Mouse (Mus musculus): ENCODE results near the gene Zrsr1. TPM values are rescaled to one million over a fixed set of nuclear protein-coding genes. Genes with fewer than 3 reads are reported as not detected.

The Zrsr1 gene
- total RNA-seq, 2 experiments from 2014 or later = 7.3 to 16.3 TPM

DNA sequence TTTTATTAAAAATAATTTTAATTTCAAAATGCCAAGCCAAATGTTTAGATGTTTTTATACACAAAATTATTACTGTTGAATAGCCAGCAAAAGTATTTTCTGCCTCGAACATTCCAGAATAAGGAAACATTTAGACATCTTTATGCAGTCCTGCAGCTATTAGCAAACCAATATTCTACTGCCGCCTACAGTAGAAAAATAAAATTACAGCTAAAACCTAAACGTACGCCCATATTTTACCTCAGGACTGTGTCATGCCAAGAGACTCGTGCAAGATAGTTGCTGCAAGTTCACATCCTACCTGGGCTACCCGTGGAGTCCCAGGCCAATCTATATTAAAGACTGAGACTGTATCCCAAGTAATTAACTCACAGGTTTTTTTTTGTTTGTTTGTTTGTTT lies 2.3 kb upstream of the Zrsr1 start:
- ATAC-seq (replicated peaks; ENCODE audit: low FRiP score, low TSS enrichment, poor library complexity, severe bottlenecking) = no peak

DNA sequence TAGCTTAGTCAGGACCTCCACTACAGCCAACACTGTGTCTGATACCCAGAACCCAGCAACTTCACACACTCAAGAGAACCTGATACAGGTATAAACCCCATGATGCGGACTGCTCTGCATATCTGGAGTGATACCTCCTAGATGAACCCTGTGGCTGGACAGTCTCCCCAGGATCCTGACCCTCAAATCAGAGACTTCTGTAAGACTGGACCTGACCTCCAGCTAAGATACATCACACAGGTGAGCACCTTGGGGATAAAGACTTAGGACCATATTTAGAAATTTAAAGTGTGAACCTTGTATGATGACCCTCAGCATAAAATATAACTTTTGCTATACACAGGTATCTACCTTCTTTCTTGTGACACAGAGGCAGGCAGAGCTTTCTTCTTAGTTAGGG lies 1.3 kb upstream of the Zrsr1 start:
- no peak for ATAC-seq (replicated peaks; ENCODE audit: low FRiP score, low TSS enrichment, poor library complexity, severe bottlenecking)

DNA sequence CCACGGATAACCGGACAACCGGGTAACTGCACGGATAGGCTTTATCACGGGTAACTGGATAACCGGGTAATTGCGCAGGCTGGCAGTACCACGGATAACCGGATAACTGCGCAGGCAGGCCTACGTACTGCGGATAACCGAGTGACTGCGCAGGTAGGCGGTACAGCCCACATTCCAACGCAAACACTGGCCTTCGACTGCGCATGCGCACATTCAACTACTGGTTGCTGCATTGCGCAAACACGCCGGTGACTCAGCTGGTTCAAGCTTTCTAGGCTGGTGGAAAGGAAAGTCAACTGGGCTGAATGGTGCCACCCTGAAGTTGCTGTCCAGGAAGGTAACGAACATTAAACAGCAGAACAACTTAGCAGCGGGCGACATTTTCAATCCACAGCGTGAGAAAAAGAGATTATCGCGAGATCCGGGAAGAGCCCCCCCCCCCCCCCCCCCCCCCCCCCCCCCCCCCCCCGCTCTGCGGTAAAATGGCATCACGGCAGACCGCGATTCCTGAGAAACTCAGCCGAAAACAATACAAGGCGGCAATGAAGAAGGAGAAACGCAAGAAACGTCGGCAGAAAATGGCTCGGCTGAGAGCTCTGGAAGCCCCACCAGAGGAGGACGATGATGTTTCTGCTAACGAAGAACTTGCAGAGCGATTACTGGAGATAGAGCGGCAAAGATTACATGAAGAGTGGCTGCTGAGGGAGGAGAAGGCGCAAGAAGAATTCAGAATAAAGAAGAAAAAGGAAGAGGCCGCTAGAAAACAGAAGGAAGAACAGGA lies 1.1 kb downstream of the Zrsr1 start:
- peak; percentile 48 for ATAC-seq (replicated peaks; ENCODE audit: low FRiP score, low TSS enrichment, poor library complexity, severe bottlenecking)

DNA sequence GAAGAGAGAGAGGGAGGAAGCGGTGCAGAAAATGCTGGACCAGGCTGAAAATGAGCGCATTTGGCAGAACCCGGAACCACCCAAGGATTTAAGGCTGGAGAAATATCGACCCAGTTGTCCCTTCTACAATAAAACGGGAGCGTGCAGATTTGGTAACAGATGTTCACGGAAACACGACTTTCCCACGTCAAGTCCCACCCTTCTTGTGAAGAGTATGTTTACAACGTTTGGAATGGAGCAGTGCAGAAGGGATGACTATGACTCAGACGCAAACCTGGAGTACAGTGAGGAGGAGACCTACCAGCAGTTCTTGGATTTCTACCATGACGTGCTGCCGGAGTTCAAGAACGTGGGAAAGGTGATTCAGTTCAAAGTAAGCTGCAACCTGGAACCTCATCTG lies 1.8 kb downstream of the Zrsr1 start:
- ATAC-seq (replicated peaks; ENCODE audit: low FRiP score, low TSS enrichment, poor library complexity, severe bottlenecking) = no peak

GRCm38 (mm10) chr11:22978215-22978614 lies 6.4 kb downstream of the Zrsr1 start:
- ATAC-seq (replicated peaks; ENCODE audit: low FRiP score, low TSS enrichment, poor library complexity, severe bottlenecking) = no peak

GRCm38 (mm10) chr11:22978711-22979110 lies 6.9 kb downstream of the Zrsr1 start:
- ATAC-seq (replicated peaks; ENCODE audit: low FRiP score, low TSS enrichment, poor library complexity, severe bottlenecking) = no peak

DNA sequence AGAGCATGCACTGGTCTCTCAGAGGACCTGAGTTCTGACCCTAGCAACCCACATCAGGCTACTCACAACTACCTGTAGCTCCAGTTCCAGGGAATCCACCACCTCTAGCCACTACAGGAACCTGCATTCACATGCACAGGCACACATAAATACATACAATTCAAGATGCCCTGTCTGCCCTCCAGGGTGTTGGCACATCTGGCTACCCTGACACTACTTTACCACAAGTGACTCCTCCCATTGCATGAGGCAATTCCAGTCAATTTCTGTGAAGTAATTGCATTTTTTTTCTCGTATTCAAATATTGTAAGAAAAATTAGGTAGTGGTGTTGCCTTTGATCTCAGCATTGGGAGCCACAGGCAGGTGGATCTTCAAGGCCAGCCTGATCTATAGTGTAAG lies 7.4 kb downstream of the Zrsr1 start:
- ATAC-seq (replicated peaks; ENCODE audit: low FRiP score, low TSS enrichment, poor library complexity, severe bottlenecking) = no peak

GRCm38 (mm10) chr11:22981041-22981440 lies 9.2 kb downstream of the Zrsr1 start:
- ATAC-seq (replicated peaks; ENCODE audit: low FRiP score, low TSS enrichment, poor library complexity, severe bottlenecking) = no peak

DNA sequence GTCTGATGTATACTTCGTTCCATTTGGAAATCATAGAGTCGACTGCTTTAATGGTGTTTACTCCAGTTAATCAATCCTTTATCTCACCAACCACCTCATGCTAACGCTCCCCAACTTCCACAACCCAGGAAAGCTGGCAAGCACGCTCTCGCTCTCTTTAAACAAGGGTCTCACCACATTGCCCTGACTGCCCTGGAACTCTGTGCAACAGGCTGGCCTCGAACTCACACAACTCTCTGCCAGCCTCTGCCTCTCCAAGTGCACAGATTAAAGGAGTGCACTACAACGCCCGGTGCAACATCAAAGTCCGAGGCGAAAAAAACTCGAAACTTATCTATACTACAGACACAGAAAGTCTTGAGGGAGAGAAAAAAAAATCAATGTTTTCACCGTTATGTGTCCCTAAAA lies 9.7 kb downstream of the Zrsr1 start:
- peak; percentile 38 for ATAC-seq (replicated peaks; ENCODE audit: low FRiP score, low TSS enrichment, poor library complexity, severe bottlenecking)

GRCm38 (mm10) chr11:22981984-22982757 lies 10.4 kb downstream of the Zrsr1 start, which contains the start of the genes Gm28048 and Commd1:
Gene Gm28048 (minus strand): TSS chr11:22982090.
Gene Commd1 (minus strand): TSS chr11:22982382.
- ATAC-seq (replicated peaks; ENCODE audit: low FRiP score, low TSS enrichment, poor library complexity, severe bottlenecking) = peak; percentile 90

GRCm38 (mm10) chr11:22982846-22983245 lies 11.0 kb downstream of the Zrsr1 start:
- ATAC-seq (replicated peaks; ENCODE audit: low FRiP score, low TSS enrichment, poor library complexity, severe bottlenecking) = no peak

DNA sequence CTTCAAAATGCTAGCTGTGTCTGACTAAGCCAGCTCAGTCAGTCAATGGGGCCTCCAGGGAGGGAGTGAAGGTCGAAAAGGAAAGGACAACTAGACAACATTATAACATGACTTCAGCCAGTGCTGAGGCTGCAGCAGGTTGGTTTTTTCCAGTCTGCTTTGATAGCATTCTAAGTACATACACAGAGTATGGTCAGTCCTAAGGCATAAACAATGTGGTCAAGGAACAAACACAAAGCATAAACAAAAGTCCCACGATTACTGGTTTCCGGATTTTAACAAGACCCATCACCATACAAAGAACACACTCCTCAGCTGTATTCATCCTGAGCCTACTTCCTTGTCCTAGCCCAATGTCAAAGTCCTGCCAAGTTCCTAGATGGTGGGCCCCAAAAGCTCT lies 13.7 kb downstream of the Zrsr1 start:
- no peak for ATAC-seq (replicated peaks; ENCODE audit: low FRiP score, low TSS enrichment, poor library complexity, severe bottlenecking)

DNA sequence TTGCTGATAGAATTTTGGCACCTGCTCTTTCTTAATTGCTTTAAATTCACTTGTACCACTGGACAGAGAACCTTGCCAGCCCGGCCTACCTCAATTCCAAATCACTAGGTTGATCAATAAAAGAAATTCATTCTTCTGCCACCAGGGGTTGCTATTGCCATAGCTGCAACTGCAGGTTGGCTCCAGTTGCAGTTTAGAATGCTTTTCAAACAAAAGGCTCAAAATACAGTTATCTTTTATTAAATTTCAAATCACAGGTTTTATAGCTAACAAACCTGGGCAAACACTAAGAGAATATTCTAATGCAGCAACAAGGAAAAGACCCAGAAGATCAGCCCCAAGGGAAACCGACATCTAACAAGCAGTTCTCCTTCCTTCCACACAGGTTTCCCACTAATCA lies 15.6 kb downstream of the Zrsr1 start:
- no peak for ATAC-seq (replicated peaks; ENCODE audit: low FRiP score, low TSS enrichment, poor library complexity, severe bottlenecking)

GRCm38 (mm10) chr11:22989786-22990185 lies 18.0 kb downstream of the Zrsr1 start:
- no peak for ATAC-seq (replicated peaks; ENCODE audit: low FRiP score, low TSS enrichment, poor library complexity, severe bottlenecking)

- ATAC-seq (replicated peaks; ENCODE audit: low FRiP score, low TSS enrichment, poor library complexity, severe bottlenecking) = peak; percentile 91
These were observed 18.8 kb downstream of the Zrsr1 start, which contains the start of gene Cct4 for GRCm38 (mm10) chr11:22990393-22991126. Gene Cct4 (plus strand): TSS chr11:22990519.

- ATAC-seq (replicated peaks; ENCODE audit: low FRiP score, low TSS enrichment, poor library complexity, severe bottlenecking) = 0 out of 2 replicates have a peak, but pooled peaks have one; percentile 3
These were observed 19.5 kb downstream of the Zrsr1 start for GRCm38 (mm10) chr11:22991218-22991835.

- no peak for ATAC-seq (replicated peaks; ENCODE audit: low FRiP score, low TSS enrichment, poor library complexity, severe bottlenecking)
These were observed 22.5 kb downstream of the Zrsr1 start for GRCm38 (mm10) chr11:22994271-22994670.

DNA sequence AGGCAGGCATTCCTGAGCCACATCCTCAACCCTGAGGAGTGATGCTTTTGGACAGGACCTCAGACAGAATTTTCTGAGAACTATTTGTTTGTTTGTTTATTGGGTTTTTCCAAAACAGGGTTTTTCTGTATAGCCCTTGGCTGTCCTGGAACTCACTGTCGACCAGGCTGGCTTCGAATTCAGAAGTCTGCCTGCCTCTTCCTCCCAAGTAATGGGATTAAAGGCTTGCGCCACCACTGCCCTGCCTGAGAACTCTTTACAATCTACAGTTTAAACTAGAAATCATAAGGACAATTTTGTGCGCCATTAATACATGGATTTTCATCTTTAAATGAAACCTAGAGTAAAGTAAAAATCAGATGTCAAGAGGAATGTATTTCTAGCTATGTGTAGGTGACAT lies 23.7 kb downstream of the Zrsr1 start:
- no peak for ATAC-seq (replicated peaks; ENCODE audit: low FRiP score, low TSS enrichment, poor library complexity, severe bottlenecking)

- peak; percentile 58 for ATAC-seq (replicated peaks; ENCODE audit: low FRiP score, low TSS enrichment, poor library complexity, severe bottlenecking)
These were observed 26.5 kb downstream of the Zrsr1 start for GRCm38 (mm10) chr11:22998308-22998707.

GRCm38 (mm10) chr11:23005276-23005675 lies 33.5 kb downstream of the Zrsr1 start:
- ATAC-seq (replicated peaks; ENCODE audit: low FRiP score, low TSS enrichment, poor library complexity, severe bottlenecking) = no peak

All from megakaryocyte-erythroid progenitor cell, adult 5-6 weeks (primary cell).